Mouse (Mus musculus) gastrocnemius, postnatal 36 days (tissue): ENCODE measurements around the gene Borcs5. TPM values are rescaled to one million over a fixed set of nuclear protein-coding genes. Genes with fewer than 3 reads are reported as not detected.

Experiments
- DNase-seq, 2 experiments: peaks; one replicate each; pipeline ENCODE4 v3.0.0; 2022
- intact Hi-C: fragments of 180-260 bp; cut with DNase I; formaldehyde crosslinking; loops from one replicate; pipeline ENCODE4 v1.15.1; 2025
- total RNA-seq, 2 experiments: library from RNA; stranded (reverse); gene quantifications; 2 replicates each; pipeline ENCODE4 v1.2.3; 2021

Gene Borcs5
- total RNA-seq, 2 experiments from 2014 or later, result 13.0 to 15.9 TPM

DNA sequence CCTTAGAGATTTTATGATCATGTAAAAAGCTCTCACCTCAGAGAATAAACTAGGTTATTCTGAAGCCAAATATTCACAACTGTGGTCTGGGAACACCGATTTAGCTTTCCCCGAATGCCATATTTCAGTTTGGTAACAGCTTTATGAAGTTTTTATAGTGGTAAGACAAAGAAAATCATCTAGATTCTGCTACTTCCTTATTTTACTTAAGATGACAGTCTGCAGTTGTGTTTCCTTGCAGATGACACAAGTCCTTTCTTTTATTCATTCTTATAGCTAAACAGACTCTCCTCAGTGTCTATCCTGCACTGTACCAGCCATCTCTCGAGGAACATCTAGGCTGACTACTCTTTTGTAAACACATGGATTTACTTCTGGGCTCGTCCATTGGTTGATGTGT, 67.2 kb downstream of the Borcs5 start:
- intact Hi-C loops, result no loop called here
- no peak for DNase-seq

- no peak for DNase-seq
- intact Hi-C loops, result no loop called here
Observed at GRCm38 (mm10) chr6:134710020-134710419, 70.7 kb downstream of the Borcs5 start.

GRCm38 (mm10) chr6:134713321-134713720, 74.0 kb downstream of the Borcs5 start:
- DNase-seq, result no peak
- intact Hi-C loops, result no loop called here

GRCm38 (mm10) chr6:134713897-134714296, 74.6 kb downstream of the Borcs5 start:
- no peak for DNase-seq
- intact Hi-C loops, result no loop called here

DNA sequence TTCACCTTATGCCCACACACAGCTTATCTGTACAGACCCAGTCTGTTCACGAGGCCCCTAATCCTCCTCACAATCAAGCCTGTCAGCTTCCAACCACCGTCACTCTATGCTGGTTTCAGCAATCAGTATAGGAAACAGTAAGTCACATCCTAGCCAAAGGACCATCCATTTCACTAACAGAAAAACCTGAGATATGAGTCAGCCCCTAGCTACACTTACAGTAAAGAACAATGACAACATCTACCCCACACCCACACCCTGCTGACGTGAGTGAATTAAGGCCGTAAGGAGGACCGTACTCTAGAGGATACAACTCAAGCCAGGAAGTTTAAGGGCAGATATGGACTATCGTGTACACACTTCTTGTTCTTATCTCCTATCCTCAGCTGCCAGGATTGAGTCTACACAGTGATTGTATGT, 76.9 kb downstream of the Borcs5 start:
- DNase-seq, result no peak
- intact Hi-C loops, result no loop called here

DNA sequence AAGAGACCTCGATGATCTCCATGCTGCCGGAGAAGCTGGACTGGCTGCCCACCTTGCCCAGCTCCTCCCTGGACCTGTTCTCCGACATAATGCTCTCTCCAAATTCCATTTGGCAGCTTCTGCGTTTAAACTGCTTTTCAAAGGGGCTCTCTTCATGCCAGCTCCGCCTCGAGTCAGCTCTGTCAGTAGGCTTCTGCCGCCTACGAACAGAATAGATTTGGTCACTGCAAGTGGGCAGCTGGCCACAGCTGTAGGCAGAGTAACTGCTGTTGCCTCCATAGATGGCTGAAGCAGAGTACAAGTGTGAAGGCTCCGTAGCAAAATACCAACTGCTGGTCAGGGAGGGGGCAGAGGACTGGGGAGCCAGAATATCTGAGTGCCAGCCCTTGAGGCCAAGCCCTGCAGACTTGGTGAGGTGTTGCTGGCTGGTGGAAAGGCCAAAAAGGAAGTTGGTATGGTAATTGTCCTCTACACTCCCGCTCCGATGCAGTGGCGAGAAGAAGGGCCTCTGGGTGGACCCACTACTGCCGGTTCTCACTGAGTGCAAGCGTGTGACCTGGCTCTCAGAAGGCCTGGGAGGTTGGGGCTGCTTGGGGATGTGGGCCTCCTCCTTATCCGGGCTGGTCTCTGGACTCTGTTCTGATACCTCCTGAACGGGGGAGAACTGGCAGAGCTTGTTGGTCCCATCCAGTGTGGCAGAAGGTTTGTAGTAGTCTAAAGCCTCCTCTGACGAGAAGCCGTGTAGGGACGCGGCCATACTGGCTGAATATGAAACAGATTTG, 78.8 kb downstream of the Borcs5 start:
- intact Hi-C loops, result no loop called here
- DNase-seq, result no peak

DNA sequence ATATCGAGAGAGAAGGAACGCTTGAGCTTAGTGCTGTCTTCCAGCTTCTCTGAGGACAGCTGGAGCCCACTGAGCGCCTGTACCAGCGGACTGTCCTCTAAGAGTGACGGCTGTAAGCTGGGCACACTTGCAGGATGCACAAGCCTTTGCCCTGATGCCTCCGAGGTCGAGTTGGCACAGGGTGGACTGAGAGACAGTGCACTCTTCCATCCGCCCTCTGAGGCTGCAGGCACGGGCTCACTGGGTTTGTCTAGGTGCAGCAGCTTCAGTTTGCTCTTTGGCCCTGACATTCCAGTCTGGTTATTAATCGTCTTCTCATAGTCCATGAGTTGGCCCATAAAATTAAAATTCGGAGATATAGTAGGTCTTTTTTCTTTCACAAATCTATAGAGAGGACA, 79.4 kb downstream of the Borcs5 start:
- DNase-seq, result no peak
- intact Hi-C loops, result no loop called here

GRCm38 (mm10) chr6:134719156-134719555, 79.8 kb downstream of the Borcs5 start:
- DNase-seq, result no peak
- intact Hi-C loops, result no loop called here

DNA sequence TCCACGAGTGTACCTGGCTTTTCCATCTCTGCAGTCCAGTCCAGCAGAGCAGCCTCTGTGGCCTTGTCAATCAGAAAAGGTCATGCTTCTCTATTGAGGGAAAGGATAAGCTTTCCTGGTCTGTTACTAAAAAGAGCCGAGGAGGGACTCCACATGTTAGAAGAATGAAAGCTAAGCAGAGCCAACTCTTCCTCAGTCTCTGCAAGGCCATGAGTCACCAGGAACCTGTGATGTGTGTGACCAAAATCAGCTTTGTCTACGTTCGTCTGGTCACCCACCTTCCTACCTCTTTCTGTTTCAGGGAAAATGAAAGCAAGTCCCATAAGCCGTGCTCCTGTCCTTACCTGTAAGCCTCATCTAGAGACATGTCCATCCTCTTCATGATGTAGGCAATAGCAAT, 80.8 kb downstream of the Borcs5 start:
- intact Hi-C loops, result no loop called here
- DNase-seq, result no peak

GRCm38 (mm10) chr6:134721729-134722269, 82.5 kb downstream of the Borcs5 start:
- intact Hi-C loops, result no loop called here
- no peak for DNase-seq

GRCm38 (mm10) chr6:134722906-134723305, 83.6 kb downstream of the Borcs5 start:
- no peak for DNase-seq
- intact Hi-C loops, result no loop called here

GRCm38 (mm10) chr6:134723326-134723725, 84.0 kb downstream of the Borcs5 start:
- DNase-seq, result no peak
- intact Hi-C loops, result no loop called here

DNA sequence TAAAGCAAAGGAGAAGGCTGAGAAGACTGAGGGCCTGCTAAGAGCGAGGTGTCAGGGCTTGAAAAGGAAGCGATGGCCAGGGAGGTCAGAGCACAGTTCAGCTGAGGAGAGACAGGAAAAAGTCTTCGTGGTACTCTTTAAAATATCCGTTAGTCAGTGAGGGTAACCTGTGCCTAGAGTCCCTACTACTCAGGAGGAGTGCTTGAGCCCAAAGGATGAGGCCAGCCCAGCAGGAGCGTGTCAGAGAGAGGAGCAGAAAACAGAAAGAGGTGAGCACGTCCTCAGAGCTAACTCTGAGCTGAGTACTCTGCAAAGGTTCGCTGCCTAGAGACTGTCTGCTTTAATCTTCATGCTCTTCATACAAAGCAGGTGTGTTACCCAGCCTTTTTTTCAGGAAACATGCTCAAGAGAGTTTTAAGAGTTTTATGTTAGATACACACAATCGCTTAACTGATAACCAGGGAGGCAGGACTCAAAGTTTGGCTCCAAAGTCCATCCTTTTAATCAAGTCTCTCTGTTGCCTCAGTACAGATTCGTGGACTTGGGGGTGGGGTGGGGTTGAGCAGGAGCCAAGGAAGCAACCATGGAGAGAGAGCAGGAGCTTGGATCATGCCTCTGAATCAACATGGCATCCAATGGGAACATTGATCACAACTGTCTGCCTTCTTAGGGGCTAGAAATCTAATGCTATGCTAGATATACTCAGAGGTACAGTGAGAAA, 84.7 kb downstream of the Borcs5 start:
- DNase-seq, result no peak
- intact Hi-C loops, result no loop called here

- intact Hi-C loops, result no loop called here
- DNase-seq, result no peak
Observed at GRCm38 (mm10) chr6:134725406-134725805, 86.1 kb downstream of the Borcs5 start.

- DNase-seq, result no peak
- intact Hi-C loops, result no loop called here
Observed at GRCm38 (mm10) chr6:134730978-134731377, 91.7 kb downstream of the Borcs5 start.

DNA sequence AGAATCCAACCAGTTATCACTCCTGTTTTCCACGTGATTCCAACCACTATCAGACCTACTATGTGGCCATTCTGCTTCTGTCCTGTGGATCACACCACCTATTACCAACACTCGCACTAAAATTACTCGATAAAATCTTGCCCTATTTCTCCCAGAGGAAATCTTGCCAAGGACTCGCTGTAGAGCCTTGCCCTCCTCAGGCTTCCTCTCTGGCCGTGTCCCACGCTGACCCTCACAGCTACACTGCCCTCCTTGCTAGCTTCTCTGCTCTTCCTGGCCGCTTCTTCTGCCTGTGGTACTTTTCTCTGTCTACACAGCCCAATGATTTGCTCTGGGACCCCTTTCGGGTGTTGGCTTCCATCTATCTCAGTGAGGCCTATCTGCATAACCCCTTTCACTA, 93.5 kb downstream of the Borcs5 start:
- intact Hi-C loops, result no loop called here
- DNase-seq, result no peak

GRCm38 (mm10) chr6:134733800-134734221, 94.5 kb downstream of the Borcs5 start:
- intact Hi-C loops, result no loop called here
- no peak for DNase-seq

DNA sequence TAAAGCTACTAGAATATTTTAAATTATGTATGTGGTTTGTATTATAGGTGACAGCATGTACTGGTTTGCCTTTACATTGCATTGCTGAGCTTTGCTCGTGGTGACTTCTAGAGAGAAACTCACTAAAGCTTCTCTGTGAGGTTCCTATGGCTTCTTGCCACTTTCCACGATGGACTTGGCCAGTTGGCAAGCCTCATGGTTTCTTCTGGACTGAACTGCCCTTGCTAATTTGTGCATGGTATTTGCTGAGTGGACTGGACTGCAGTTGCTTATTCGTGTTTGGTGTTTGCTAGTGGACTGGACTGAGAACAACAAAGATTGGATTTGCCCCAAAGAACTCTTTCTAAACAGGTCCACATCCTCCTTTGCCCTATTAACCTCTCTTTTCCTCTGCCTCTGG, 97.5 kb downstream of the Borcs5 start:
- DNase-seq, result no peak

DNA sequence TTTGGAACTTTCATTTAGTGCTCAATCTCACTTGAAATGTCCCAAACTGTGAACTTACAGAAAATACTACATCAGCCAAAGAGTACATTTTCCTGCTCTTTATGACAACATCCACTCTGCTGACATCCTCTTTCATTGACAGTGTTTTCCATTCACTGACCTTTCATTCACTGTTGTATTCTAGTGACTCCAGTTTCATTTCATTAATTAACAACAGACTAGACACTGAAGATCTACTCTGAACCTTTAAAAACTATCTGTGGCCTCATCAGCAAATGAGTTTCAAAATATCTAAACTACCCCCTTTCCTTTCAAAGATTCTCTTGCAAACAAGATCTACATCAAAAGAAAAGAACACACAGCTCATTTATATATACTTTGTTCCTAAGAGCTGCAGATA, 104.3 kb downstream of the Borcs5 start:
- no peak for DNase-seq
- intact Hi-C loops, result no loop called here

More for the DNA sequence above, 97.5 kb downstream of the Borcs5 start:
- intact Hi-C loops, result no loop called here

DNA sequence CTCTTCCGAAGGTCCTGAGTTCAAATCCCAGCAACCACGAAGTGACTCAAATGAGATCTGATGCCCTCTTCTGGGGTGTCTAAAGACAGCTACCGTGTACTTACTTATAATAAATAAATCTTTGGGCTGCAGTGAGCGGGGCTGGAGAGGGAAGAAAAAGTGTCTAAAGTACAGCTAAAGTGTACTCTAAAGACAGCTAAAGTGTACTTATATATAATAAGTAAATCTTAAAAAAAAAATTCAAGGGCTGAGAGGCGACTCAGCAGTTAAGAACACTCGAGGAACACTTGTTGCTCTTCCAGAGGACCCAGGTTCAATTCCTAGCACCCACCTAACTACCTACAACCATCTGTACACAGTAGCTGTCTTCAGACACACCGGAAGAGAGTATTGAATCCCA, 106.6 kb downstream of the Borcs5 start:
- intact Hi-C loops, result no loop called here
- no peak for DNase-seq

GRCm38 (mm10) chr6:134748126-134748525, 108.8 kb downstream of the Borcs5 start:
- intact Hi-C loops, result no loop called here
- DNase-seq, result no peak

DNA sequence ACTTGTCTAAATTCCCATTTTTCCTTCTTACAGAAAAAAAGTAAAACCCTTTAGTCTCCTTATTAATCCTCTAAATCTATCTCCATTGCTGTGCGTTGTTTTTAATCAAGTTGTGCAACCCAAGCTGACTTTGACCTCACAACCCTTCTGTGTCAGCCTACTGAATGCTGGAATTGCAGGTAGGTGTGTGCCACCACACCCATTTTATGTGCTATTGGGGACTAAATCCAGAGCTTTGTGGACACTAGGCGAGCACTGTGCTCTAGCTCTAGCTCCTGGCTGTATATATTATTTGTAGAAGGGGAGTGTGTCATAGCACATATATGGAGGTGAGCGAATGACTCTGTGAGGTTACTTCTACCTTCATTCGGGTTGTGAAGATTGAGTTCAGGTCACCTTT, 111.8 kb downstream of the Borcs5 start:
- intact Hi-C loops, result no loop called here
- DNase-seq, result no peak
